Mouse (Mus musculus) embryonic facial prominence, embryonic 14.5 days (tissue): ENCODE data around the gene Shisa8. TPM values are rescaled to one million over a fixed set of nuclear protein-coding genes. Genes with fewer than 3 reads are reported as not detected.

Source experiments
- ATAC-seq: fragments of 200-750 bp; cut with Nextera tagmentation; 2 replicates; pipeline ENCODE4 v1.8.0; 2017; ENCODE audit warnings: low read depth, moderate number of reproducible peaks, moderate TSS enrichment
- DNase-seq: peaks from one replicate; pipeline ENCODE4 v3.0.0-alpha.2; 2015; ENCODE audit warnings: low spot score
- H3K27ac ChIP-seq: fragments of 300-500 bp; sonication (generic); replicated peaks from 2 replicates; pipeline ENCODE4 v1.5.1; 2014; ENCODE audit warnings: low read depth, mild to moderate bottlenecking, low read length, moderate library complexity
- H3K27me3 ChIP-seq: fragments of 300-500 bp; sonication (generic); replicated peaks from 2 replicates; pipeline ENCODE4 v1.6.1; 2014; ENCODE audit warnings: low read length; ENCODE audit not compliant: control insufficient read depth, insufficient read depth
- H3K36me3 ChIP-seq: fragments of 300-500 bp; sonication (generic); 2 replicates; pipeline ENCODE4 v1.6.1; 2014; ENCODE audit warnings: low read length, mixed read lengths; ENCODE audit not compliant: control insufficient read depth, insufficient read depth
- H3K4me1 ChIP-seq: fragments of 300-500 bp; sonication (generic); 2 replicates; pipeline ENCODE4 v1.6.1; 2014; ENCODE audit warnings: antibody characterized with exemption, low read length; ENCODE audit not compliant: control insufficient read depth, insufficient read depth
- H3K4me2 ChIP-seq: fragments of 300-500 bp; sonication (generic); 2 replicates; pipeline ENCODE4 v1.6.1; 2014; ENCODE audit warnings: low read depth, mild to moderate bottlenecking, low read length, moderate library complexity, mixed read lengths
- H3K4me3 ChIP-seq: fragments of 300-500 bp; sonication (generic); 2 replicates; pipeline ENCODE4 v1.5.1; 2014; ENCODE audit warnings: low read depth, mild to moderate bottlenecking, low read length
- H3K9ac ChIP-seq: fragments of 300-500 bp; sonication (generic); 2 replicates; pipeline ENCODE4 v1.6.1; 2014; ENCODE audit warnings: low read depth, mild to moderate bottlenecking, low read length, moderate library complexity, mixed read lengths
- H3K9me3 ChIP-seq: fragments of 300-500 bp; sonication (generic); 2 replicates; pipeline ENCODE4 v1.6.1; 2016; ENCODE audit warnings: low read length; ENCODE audit not compliant: control insufficient read depth
- WGBS: fragments of 180-500 bp; shearing (Covaris S2); extraction: QIAGEN DNeasy Blood & Tissue Kit; methylation state at CpG from one replicate; pipeline ENCODE4 v1.1.7; 2014; 5-methylcytosine and 5-hydroxymethylcytosine counted together
- polyA plus RNA-seq: library from polyadenylated mRNA; unstranded; fragments of >200 nt; fragmentation: Nextera tagmentation; extraction: Ambion mirVana; gene quantifications from 2 replicates; pipeline ENCODE4 v1.2.1, GENCODE M21; 2014

Shisa8 gene
- polyA plus RNA-seq, 1 experiment from 2014 or later = 1.4 TPM

- Histone ChIP-seq H3K36me3 (peaks cover 98% of the 10 kb centered on the region), H3K9me3 (no peaks in the 10 kb centered on the region), H3K4me3 (no peak overlapping the region), H3K9ac (no peak overlapping the region), H3K4me1 (no peaks in the 10 kb centered on the region), H3K27me3 (no peaks in the 10 kb centered on the region), H3K4me2 (no peak overlapping the region), H3K27ac (no peak overlapping the region)
- ATAC-seq (no peak), DNase-seq (no peak)
- WGBS = 90% methylated on average over 10 of the region's 10 CpGs
Observed at GRCm38 (mm10) chr15:82197246-82197750, 15.3 kb downstream of the Shisa8 start.

- ATAC-seq = no peak
- no peaks in the 10 kb centered on the region for H3K27me3 ChIP-seq
Observed at GRCm38 (mm10) chr15:82196300-82196699, 16.3 kb downstream of the Shisa8 start.

GRCm38 (mm10) chr15:82192617-82193016 is 20.0 kb downstream of the Shisa8 start:
- 72% methylated on average over 8 of the region's 8 CpGs for WGBS

More at GRCm38 (mm10) chr15:82196300-82196699, 16.3 kb downstream of the Shisa8 start:
- Histone ChIP-seq H3K4me2 (no peak overlapping the region), H3K36me3 (peaks cover 98% of the 10 kb centered on the region), H3K27ac (no peak overlapping the region), H3K9ac (no peak overlapping the region), H3K4me1 (no peaks in the 10 kb centered on the region), H3K9me3 (no peaks in the 10 kb centered on the region), H3K4me3 (no peak overlapping the region)
- WGBS = 88% methylated on average over 12 of the region's 12 CpGs
- DNase-seq = no peak

GRCm38 (mm10) chr15:82188481-82189240 is 24.0 kb downstream of the Shisa8 start:
- H3K27ac ChIP-seq = no peak overlapping the region
- WGBS = 96% methylated on average over 10 of the region's 10 CpGs
- no peaks in the 10 kb centered on the region for H3K4me1 ChIP-seq
- ATAC-seq = no peak
- H3K9ac ChIP-seq = no peak overlapping the region
- H3K9me3 ChIP-seq = no peaks in the 10 kb centered on the region
- no peaks in the 10 kb centered on the region for H3K27me3 ChIP-seq
- H3K4me3 ChIP-seq = no peak overlapping the region
- DNase-seq = no peak
- peaks cover 93% of the 10 kb centered on the region for H3K36me3 ChIP-seq
- H3K4me2 ChIP-seq = no peak overlapping the region

More at GRCm38 (mm10) chr15:82192617-82193016, 20.0 kb downstream of the Shisa8 start:
- Histone ChIP-seq H3K4me3 (no peak overlapping the region), H3K27ac (no peak overlapping the region), H3K9ac (no peak overlapping the region), H3K4me2 (no peak overlapping the region), H3K9me3 (no peaks in the 10 kb centered on the region), H3K36me3 (peaks cover 91% of the 10 kb centered on the region), H3K4me1 (no peaks in the 10 kb centered on the region), H3K27me3 (no peaks in the 10 kb centered on the region)
- DNase-seq = no peak
- peak; percentile 57; the same call in 1 of the 2 replicates for ATAC-seq

GRCm38 (mm10) chr15:82187924-82188323 is 24.7 kb downstream of the Shisa8 start:
- Histone ChIP-seq H3K27ac (no peak overlapping the region), H3K4me2 (no peak overlapping the region), H3K4me3 (no peak overlapping the region), H3K4me1 (no peaks in the 10 kb centered on the region), H3K9me3 (no peaks in the 10 kb centered on the region), H3K27me3 (no peaks in the 10 kb centered on the region), H3K36me3 (peaks cover 93% of the 10 kb centered on the region), H3K9ac (no peak overlapping the region)
- ATAC-seq (no peak), DNase-seq (no peak)
- 80% methylated on average over 1 of the region's 1 CpGs for WGBS

- Histone ChIP-seq H3K4me3 (no peak overlapping the region), H3K27ac (no peak overlapping the region), H3K36me3 (peaks cover 93% of the 10 kb centered on the region), H3K9ac (no peak overlapping the region), H3K9me3 (0 out of 2 replicates have a peak, but pooled peaks cover under 1% of the 10 kb centered on the region), H3K4me1 (no peaks in the 10 kb centered on the region), H3K27me3 (no peaks in the 10 kb centered on the region), H3K4me2 (no peak overlapping the region)
- DNase-seq = no peak
- ATAC-seq = no peak
- 84% methylated on average over 4 of the region's 4 CpGs for WGBS
Observed at GRCm38 (mm10) chr15:82187401-82187800, 25.2 kb downstream of the Shisa8 start.

- H3K9me3 ChIP-seq = peaks cover 5% of the 10 kb centered on the region; the same call in 1 of the 2 replicates
- ATAC-seq (no peak), DNase-seq (no peak)
- no peak overlapping the region for H3K9ac ChIP-seq
- H3K4me2 ChIP-seq = no peak overlapping the region
- H3K27ac ChIP-seq = no peak overlapping the region
- peaks cover 93% of the 10 kb centered on the region for H3K36me3 ChIP-seq
- H3K4me1 ChIP-seq = no peaks in the 10 kb centered on the region
- H3K27me3 ChIP-seq = no peaks in the 10 kb centered on the region
- no peak overlapping the region for H3K4me3 ChIP-seq
- WGBS = 83% methylated on average over 5 of the region's 5 CpGs
Observed at GRCm38 (mm10) chr15:82186931-82187330, 25.7 kb downstream of the Shisa8 start.

- H3K9ac ChIP-seq = no peak overlapping the region
- ATAC-seq = no peak
- H3K27ac ChIP-seq = no peak overlapping the region
- DNase-seq = no peak
- H3K36me3 ChIP-seq = peaks cover 93% of the 10 kb centered on the region
- H3K4me2 ChIP-seq = no peak overlapping the region
- no peak overlapping the region for H3K4me3 ChIP-seq
- H3K9me3 ChIP-seq = peaks cover 11% of the 10 kb centered on the region; the same call in 1 of the 2 replicates
- 74% methylated on average over 14 of the region's 14 CpGs for WGBS
- no peaks in the 10 kb centered on the region for H3K4me1 ChIP-seq
- no peaks in the 10 kb centered on the region for H3K27me3 ChIP-seq
Observed at GRCm38 (mm10) chr15:82186131-82186530, 26.5 kb downstream of the Shisa8 start.
